In the genomic region with DNA sequence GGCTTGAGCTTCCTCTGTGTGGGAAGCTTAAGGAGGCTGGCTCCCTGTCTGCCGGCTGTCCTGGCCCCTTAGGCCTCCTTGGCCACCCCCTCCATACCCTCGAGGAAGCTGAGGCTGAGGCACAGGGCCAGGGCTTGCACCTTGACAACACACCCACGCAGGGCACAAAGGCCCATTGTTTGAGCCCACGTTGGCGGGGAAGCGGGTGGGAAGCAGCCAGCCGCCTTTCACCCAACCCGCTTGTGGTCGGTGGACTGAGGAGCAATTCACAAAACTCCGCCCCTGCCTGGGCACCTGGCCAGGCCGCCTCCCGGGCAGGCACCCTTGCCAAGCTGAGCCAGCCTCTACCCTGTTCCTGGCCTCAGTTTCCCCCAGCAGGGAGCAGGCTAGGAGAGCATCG, we compare ENCODE assay signal across 8 mouse cellular contexts. TPM values are rescaled to one million over a fixed set of nuclear protein-coding genes. Genes with fewer than 3 reads are reported as not detected.
DNase-seq lines count a peak whose midpoint lies in the region; ATAC-seq lines count a peak whose summit lies in the region.

No protein-coding gene starts in this region.

- peaks cover 6% of the 10 kb centered on the region; the same call in 1 of the 2 replicates for H3K4me1 ChIP-seq in forebrain, embryonic 15.5 days
- no peaks in the 10 kb centered on the region; the same call in 1 of the 2 replicates for H3K4me1 ChIP-seq in forebrain, embryonic 11.5 days (replicated peaks; ENCODE audit: control insufficient read depth, insufficient read depth, low read length)

- ATAC-seq in forebrain, embryonic 15.5 days (replicated peaks), result peak; percentile 57
- no peak for ATAC-seq in forebrain, embryonic 11.5 days (replicated peaks; ENCODE audit: low FRiP score)
- peak; percentile 52 for ATAC-seq in megakaryocyte progenitor cell, adult 5-6 weeks (replicated peaks; ENCODE audit: poor library complexity)

- no peak for DNase-seq in forebrain, embryonic 11.5 days (ENCODE audit: low spot score)
- DNase-seq in Muller cell, postnatal 12 days (ENCODE audit: inconsistent ontology term), result peak; percentile 96
- DNase-seq in frontal cortex, postnatal 25 days (ENCODE audit: low spot score in 2 of 2), result peak; percentile 11 to 14
- DNase-seq in layer of hippocampus, adult 8-10 months (ENCODE audit: low spot score in 2 of 2), result peak; percentile 64 to 67
- DNase-seq in thymus, postnatal 14 days, result no peak
- no peak for DNase-seq in spleen, postnatal 14 days (ENCODE audit: low spot score in 2 of 2)

- no peak overlapping the region for H3K4me3 ChIP-seq in forebrain, embryonic 15.5 days
- H3K4me3 ChIP-seq in forebrain, embryonic 11.5 days (ENCODE audit: low read depth, low read length), result no peak overlapping the region

- H3K36me3 ChIP-seq in forebrain, embryonic 15.5 days, result no peaks in the 10 kb centered on the region
- H3K36me3 ChIP-seq in forebrain, embryonic 11.5 days (ENCODE audit: control insufficient read depth, insufficient read depth, low read length), result no peaks in the 10 kb centered on the region

- no peaks in the 10 kb centered on the region for H3K27me3 ChIP-seq in forebrain, embryonic 15.5 days
- H3K27me3 ChIP-seq in forebrain, embryonic 11.5 days (ENCODE audit: control insufficient read depth, insufficient read depth, low read length), result no peaks in the 10 kb centered on the region

- WGBS in forebrain, embryonic 15.5 days, result 22% methylated on average over 13 of the region's 13 CpGs
- WGBS in forebrain, embryonic 11.5 days, result 62% methylated on average over 13 of the region's 13 CpGs

- H3K27ac ChIP-seq in forebrain, embryonic 15.5 days (replicated peaks), result no peak overlapping the region
- no peak overlapping the region for H3K27ac ChIP-seq in forebrain, embryonic 11.5 days (ENCODE audit: low read depth, low read length)

- H3K4me2 ChIP-seq in forebrain, embryonic 15.5 days (replicated peaks), result no peak overlapping the region
- no peak overlapping the region for H3K4me2 ChIP-seq in forebrain, embryonic 11.5 days (ENCODE audit: low read depth, low read length, severe bottlenecking)

- no peak overlapping the region for H3K9ac ChIP-seq in forebrain, embryonic 15.5 days (replicated peaks)
- no peak overlapping the region for H3K9ac ChIP-seq in forebrain, embryonic 11.5 days (ENCODE audit: low read length)

- H3K9me3 ChIP-seq in forebrain, embryonic 15.5 days, result no peaks in the 10 kb centered on the region
- no peaks in the 10 kb centered on the region for H3K9me3 ChIP-seq in forebrain, embryonic 11.5 days (ENCODE audit: control insufficient read depth, low read length)

RNA-seq across cellular contexts. Expression of a gene that starts 37.5 kb away (rescaled TPM):
- 30.1 and 31.5 TPM in 2 replicates for polyA plus RNA-seq in forebrain, embryonic 15.5 days (2015; fragmentation: Nextera tagmentation; extraction: Ambion mirVana)
- polyA plus RNA-seq in forebrain, embryonic 11.5 days (2014; fragmentation: Nextera tagmentation; extraction: Ambion mirVana), result 35.1 and 39.2 TPM in 2 replicates
- 10 to 100 TPM; 44.5 to 47.5 (median 46.8) TPM for total RNA-seq in layer of hippocampus, adult 8-10 months (2022)
- 15.5 and 18.0 TPM in 2 replicates for total RNA-seq in megakaryocyte progenitor cell, adult 5-6 weeks (2015)
- 18.4 and 20.0 TPM in 2 replicates for total RNA-seq in megakaryocyte progenitor cell, adult 5-6 weeks (2017)

RNA-seq across cellular contexts. Expression of a gene that starts 38.4 kb away (rescaled TPM):
- polyA plus RNA-seq in forebrain, embryonic 15.5 days (2015; fragmentation: Nextera tagmentation; extraction: Ambion mirVana), result 1.6 and 1.8 TPM in 2 replicates
- 1.7 and 2.6 TPM in 2 replicates for polyA plus RNA-seq in forebrain, embryonic 11.5 days (2014; fragmentation: Nextera tagmentation; extraction: Ambion mirVana)
- total RNA-seq in layer of hippocampus, adult 8-10 months (2022), result 10 to 100 TPM; 21.3 to 37.2 (median 25.6) TPM
- total RNA-seq in megakaryocyte progenitor cell, adult 5-6 weeks (2015), result 19.6 and 22.4 TPM in 2 replicates
- 15.6 and 16.3 TPM in 2 replicates for total RNA-seq in megakaryocyte progenitor cell, adult 5-6 weeks (2017)

Comparison
In these comparisons a context has a peak if more than half of its experiments do, and no peak if none do; other contexts are left out.
1. DNase-seq: peak in Muller cell, postnatal 12 days (single experiment), frontal cortex, postnatal 25 days (2 of 2) and layer of hippocampus, adult 8-10 months (2 of 2); none in forebrain, embryonic 11.5 days (single experiment), thymus, postnatal 14 days (single experiment) and spleen, postnatal 14 days (0 of 2).